Mouse (Mus musculus) kidney, adult 2 months (tissue): ENCODE results near the gene Gkap1. TPM values are rescaled to one million over a fixed set of nuclear protein-coding genes. Genes with fewer than 3 reads are reported as not detected.

ENCODE experiments used
- DNase-seq: peaks from one replicate; pipeline ENCODE4 v3.0.0; 2021
- H3K27ac ChIP-seq: fragments of 200-500 bp; 2 replicates; pipeline ENCODE4 v1.5.1; 2012; ENCODE audit warnings: low read depth, low read length, control low read depth, inconsistent platforms; ENCODE audit not compliant: insufficient read depth
- H3K27me3 ChIP-seq: fragments of 200-500 bp; replicated peaks from 2 replicates; pipeline ENCODE4 v1.6.1; 2012; ENCODE audit warnings: mild to moderate bottlenecking, moderate library complexity, low read length, inconsistent platforms; ENCODE audit not compliant: control insufficient read depth, insufficient read depth
- H3K36me3 ChIP-seq: fragments of 200-500 bp; 2 replicates; pipeline ENCODE4 v1.6.1; 2012; ENCODE audit warnings: mild to moderate bottlenecking, moderate library complexity, low read length, inconsistent platforms; ENCODE audit not compliant: control insufficient read depth, insufficient read depth
- H3K4me1 ChIP-seq: fragments of 200-500 bp; 2 replicates; pipeline ENCODE4 v1.6.1; 2011; ENCODE audit warnings: low read length; ENCODE audit not compliant: control insufficient read depth, insufficient read depth
- H3K4me3 ChIP-seq: fragments of 200-500 bp; 2 replicates; pipeline ENCODE4 v1.5.1; 2011; ENCODE audit warnings: mild to moderate bottlenecking, low read depth, low read length, control low read depth; ENCODE audit not compliant: insufficient read depth
- CTCF ChIP-seq: fragments of 200-500 bp; conservative IDR thresholded peaks from 2 replicates; pipeline ENCODE4 v1.5.1; 2011; ENCODE audit warnings: low read depth, mild to moderate bottlenecking, control low read depth, low read length, moderate library complexity, mixed read lengths; ENCODE audit not compliant: insufficient read depth, insufficient read length
- POLR2A ChIP-seq: fragments of 200-500 bp; IDR thresholded peaks from one replicate; pipeline ENCODE4 v1.6.1; 2011; ENCODE audit warnings: low read depth, low read length, control low read depth
- whole genome bisulfite sequencing: fragments of 180-500 bp; shearing (Covaris S2); methylation state at CpG from one replicate; pipeline ENCODE4 v1.1.7; 2018; 5-methylcytosine and 5-hydroxymethylcytosine counted together
- polyA plus RNA-seq: library from polyadenylated mRNA; depleted of rRNA; stranded (reverse); fragments of >200 nt; gene quantifications from 2 replicates; pipeline ENCODE4 v1.2.3, GENCODE M21; 2012

Gene Gkap1
- polyA plus RNA-seq, 1 experiment, result 11.9 TPM

DNA sequence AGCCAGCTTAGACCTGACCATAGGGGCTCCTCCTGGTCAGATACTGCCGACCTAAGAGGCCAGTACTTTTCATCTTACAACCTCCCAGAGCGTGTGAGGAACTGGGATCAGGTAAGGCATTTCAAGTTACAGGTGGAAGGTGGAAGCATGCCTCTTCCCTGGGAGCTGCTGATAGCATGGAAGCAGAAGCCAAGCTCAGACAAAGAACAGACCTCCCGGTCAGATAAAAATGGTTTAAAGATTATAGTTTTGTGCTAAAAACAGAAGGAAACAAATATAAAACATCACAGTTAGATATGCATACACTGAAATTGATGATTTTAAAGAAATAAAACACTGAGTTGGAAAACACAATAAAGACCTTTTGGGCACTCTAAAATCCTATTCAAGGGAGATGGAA, 8.6 kb downstream of the Gkap1 start:
- TF ChIP-seq POLR2A (no peak), CTCF (no peak)

DNA sequence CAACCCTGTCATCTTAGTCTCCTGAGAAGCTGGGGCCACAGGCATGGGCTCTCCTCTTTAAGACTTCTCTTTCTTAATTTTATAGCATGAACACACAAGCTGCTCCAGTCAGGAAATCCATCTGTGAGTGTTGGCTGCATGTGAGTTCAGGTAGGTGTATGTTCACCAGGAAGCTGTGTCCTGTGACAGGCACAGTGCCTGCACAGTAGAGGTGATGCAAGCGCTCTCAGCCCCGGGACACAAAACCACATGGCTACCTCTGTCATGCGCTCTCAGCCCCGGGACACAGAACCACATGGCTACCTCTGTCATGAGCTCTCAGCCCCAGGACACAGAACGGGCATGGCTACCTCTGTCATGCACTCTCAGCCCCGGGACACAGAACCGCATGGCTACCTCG, 12.0 kb downstream of the Gkap1 start:
- peaks cover 3% of the 10 kb centered on the region for H3K36me3 ChIP-seq
- WGBS, result 87% methylated on average over 8 of the region's 8 CpGs
- no peak for DNase-seq
- H3K4me3 ChIP-seq, result no peak overlapping the region
- TF ChIP-seq CTCF (no peak), POLR2A (no peak)
- H3K27me3 ChIP-seq, result no peaks in the 10 kb centered on the region
- no peaks in the 10 kb centered on the region for H3K4me1 ChIP-seq
- no peak overlapping the region for H3K27ac ChIP-seq

More for the DNA sequence above, 8.6 kb downstream of the Gkap1 start:
- Histone ChIP-seq H3K4me1 (no peaks in the 10 kb centered on the region), H3K36me3 (no peaks in the 10 kb centered on the region), H3K4me3 (no peak overlapping the region), H3K27ac (no peak overlapping the region), H3K27me3 (no peaks in the 10 kb centered on the region)
- WGBS, result 63% methylated on average over 3 of the region's 3 CpGs
- DNase-seq, result no peak

DNA sequence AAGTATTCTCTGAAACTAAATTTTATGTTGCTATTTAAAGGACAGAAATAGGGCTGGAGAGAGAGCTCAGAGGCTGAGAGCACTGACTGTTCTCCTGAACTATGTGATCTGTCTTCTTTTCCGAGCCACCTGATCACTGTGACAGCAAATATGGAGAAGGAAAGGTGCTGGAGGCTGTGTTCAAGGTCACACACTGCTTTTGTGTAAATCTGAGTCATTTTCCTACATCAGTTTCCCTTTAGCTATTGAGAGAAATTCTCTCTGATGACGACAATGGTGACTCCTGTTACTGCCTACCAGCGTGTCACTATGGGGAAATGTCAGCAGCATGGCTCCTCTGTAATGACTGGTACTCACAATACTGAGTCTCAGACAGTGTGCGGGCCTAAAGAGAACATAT, 13.8 kb downstream of the Gkap1 start:
- TF ChIP-seq CTCF (no peak), POLR2A (no peak)
- WGBS, result 90% methylated on average over 4 of the region's 4 CpGs
- Histone ChIP-seq H3K4me3 (no peak overlapping the region), H3K4me1 (no peaks in the 10 kb centered on the region), H3K27ac (no peak overlapping the region), H3K27me3 (no peaks in the 10 kb centered on the region), H3K36me3 (peaks cover 3% of the 10 kb centered on the region)
- no peak for DNase-seq

DNA sequence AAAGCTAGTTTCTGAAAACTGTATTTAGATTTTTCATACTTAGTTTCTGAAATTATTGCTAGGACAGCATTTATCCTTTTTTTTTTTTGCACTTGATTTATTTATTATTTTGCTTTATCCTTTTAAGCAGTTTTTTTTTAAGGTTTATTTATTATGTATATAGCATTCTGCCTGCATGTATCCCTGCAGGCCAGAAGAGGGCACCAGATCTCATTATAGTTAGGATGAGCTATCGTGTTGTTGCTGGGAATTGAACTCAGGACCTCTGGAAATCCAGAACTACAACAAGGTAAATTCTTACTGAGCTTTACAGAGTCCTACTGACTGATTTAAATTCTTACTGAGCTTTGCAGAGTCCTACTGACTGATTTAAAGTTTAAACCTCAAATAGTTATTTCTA, 22.2 kb downstream of the Gkap1 start:
- 85% methylated on average over 1 of the region's 1 CpGs for WGBS
- Histone ChIP-seq H3K27me3 (no peaks in the 10 kb centered on the region), H3K27ac (no peak overlapping the region), H3K36me3 (peaks cover 2% of the 10 kb centered on the region; the same call in 1 of the 2 replicates), H3K4me3 (no peak overlapping the region), H3K4me1 (no peaks in the 10 kb centered on the region)
- TF ChIP-seq POLR2A (no peak), CTCF (no peak)
- no peak for DNase-seq

DNA sequence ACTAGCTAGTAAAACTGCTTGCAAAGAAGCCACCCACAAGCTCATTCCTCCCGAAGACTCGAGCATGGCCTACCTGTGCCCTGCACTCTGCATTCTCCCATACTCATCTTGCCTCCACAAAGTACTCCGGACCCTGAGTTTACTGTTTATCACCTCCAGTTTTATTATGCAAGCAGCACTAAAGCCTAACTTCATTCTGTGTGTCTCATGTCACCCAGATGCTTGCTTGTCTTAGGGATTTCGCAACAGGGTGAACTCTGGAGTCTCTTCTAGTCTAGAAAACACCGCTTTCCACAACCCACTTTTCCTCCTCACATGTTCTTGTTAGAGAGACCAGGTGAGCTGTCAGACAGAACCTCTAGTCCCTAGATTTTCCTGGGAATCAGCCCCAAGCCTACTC, 26.5 kb downstream of the Gkap1 start:
- Histone ChIP-seq H3K4me1 (no peaks in the 10 kb centered on the region), H3K27ac (no peak overlapping the region), H3K4me3 (no peak overlapping the region), H3K27me3 (no peaks in the 10 kb centered on the region), H3K36me3 (peaks cover 2% of the 10 kb centered on the region; the same call in 1 of the 2 replicates)
- 75% methylated on average over 5 of the region's 5 CpGs for WGBS
- TF ChIP-seq CTCF (no peak), POLR2A (no peak)
- peak; percentile 18 for DNase-seq

DNA sequence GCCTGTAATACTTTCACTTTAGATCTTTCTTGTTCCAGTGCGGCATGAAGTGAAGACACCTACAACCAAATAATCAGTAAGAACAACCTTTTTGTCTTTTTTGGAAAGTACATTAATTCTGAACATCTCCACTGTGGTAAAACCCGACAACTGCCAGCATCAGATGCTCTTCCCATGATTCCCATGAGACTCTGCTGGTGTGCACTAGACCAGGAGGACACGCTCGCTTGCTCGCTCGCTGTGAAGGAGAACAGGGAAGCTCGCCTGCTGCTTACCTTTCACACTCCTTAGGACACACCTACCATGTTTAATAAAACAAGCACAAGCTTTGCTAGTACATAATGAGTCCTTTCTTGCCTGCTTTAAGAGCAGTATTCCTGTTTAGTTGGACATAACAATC, 39.0 kb downstream of the Gkap1 start:
- WGBS, result 73% methylated on average over 7 of the region's 7 CpGs
- peaks cover 4% of the 10 kb centered on the region for H3K36me3 ChIP-seq
- DNase-seq, result no peak
- H3K27me3 ChIP-seq, result no peaks in the 10 kb centered on the region
- no peak overlapping the region for H3K4me3 ChIP-seq
- no peak overlapping the region for H3K27ac ChIP-seq
- no peaks in the 10 kb centered on the region for H3K4me1 ChIP-seq
- no peak for TF ChIP-seq POLR2A
- no peak for TF ChIP-seq CTCF

DNA sequence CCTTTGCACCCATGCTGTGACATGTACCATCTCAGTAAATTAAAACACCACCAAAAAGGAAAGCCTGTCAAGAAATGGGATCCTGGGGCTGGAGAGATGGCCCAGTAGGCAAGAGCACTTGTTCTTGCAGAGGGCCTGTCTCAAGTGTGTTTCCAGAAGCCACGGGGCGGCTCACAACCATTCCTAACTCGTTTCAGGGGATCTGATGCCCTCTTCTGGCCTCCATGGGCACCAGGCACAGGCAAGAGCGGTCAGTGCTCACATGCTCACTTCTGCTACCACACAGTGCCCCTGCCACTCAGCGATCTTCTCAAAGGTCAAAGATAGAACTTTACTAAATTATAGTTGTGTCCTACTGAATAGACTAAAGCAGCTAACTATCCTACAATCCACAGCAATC, 42.9 kb downstream of the Gkap1 start:
- TF ChIP-seq POLR2A (no peak), CTCF (peak; percentile 80)
- Histone ChIP-seq H3K27ac (no peak overlapping the region), H3K27me3 (no peaks in the 10 kb centered on the region), H3K4me3 (no peak overlapping the region), H3K36me3 (peaks cover 4% of the 10 kb centered on the region), H3K4me1 (no peaks in the 10 kb centered on the region)
- peak; percentile 70 for DNase-seq
- 32% methylated on average over 5 of the region's 5 CpGs for WGBS

DNA sequence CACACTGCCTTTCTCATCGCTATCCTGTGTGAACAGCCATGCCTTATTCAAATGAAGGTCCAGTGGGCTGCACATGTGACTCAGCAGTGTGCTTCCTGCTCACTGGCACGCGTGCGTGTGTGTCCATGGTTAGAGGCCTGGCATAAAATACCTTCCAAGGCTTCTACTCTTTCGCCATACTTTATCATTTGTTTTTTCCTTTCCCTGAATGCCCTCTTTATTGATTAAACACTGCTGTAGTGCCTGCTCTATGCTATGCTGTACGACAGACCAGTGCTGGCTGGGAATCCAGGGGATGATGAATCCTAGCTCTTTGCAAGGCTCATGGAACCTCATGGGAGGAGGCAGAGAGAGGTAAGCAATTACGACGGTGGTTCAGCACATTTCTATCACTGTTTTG, 43.4 kb downstream of the Gkap1 start:
- H3K4me3 ChIP-seq, result no peak overlapping the region
- no peak for DNase-seq
- TF ChIP-seq POLR2A (no peak), CTCF (no peak)
- no peak overlapping the region for H3K27ac ChIP-seq
- H3K4me1 ChIP-seq, result no peaks in the 10 kb centered on the region
- H3K36me3 ChIP-seq, result no peaks in the 10 kb centered on the region
- no peaks in the 10 kb centered on the region for H3K27me3 ChIP-seq
- WGBS, result 75% methylated on average over 8 of the region's 8 CpGs
